Mouse (Mus musculus): Measurements from ENCODE around the gene Xxylt1.

- TF ChIP-seq GATA1 (IDR thresholded peaks at IDR 0.05; ENCODE audit: borderline replicate concordance, low read length) (no peak), CTCF (IDR thresholded peaks at IDR 0.05; ENCODE audit: low read depth, low read length) (no peak), TAL1 (conservative IDR thresholded peaks at IDR 0.05; ENCODE audit: low read depth, low read length) (no peak)
These were observed 93.5 kb downstream of the Xxylt1 start for GRCm38 (mm10) chr16:30987684-30988083.

Measured in G1E (cell line).